ENCODE assay signal across 25 mouse cellular contexts in genomic region chr6:124536125-124536829, GRCm38 (mm10). TPM values are rescaled to one million over a fixed set of nuclear protein-coding genes. Genes with fewer than 3 reads are reported as not detected.
"Had no signal": no experiment of that assay in that cellular context is flagged by ENCODE, and none has a peak within 500 bp of the region (broad histone marks: within the 10 kb centered on the region; RNA-seq: fewer than 3 reads in every experiment).

No protein-coding gene starts in this region.

RNA-seq across cellular contexts. Expression of gene C1s1, which starts 5.9 kb away (rescaled TPM):
- total RNA-seq: hematopoietic stem cell, adult 5-6 weeks had no signal

RNA-seq across cellular contexts. Expression of gene C1rb, which starts 33.8 kb away (rescaled TPM):
- total RNA-seq: hematopoietic stem cell, adult 5-6 weeks; hindbrain, postnatal 0 days; layer of hippocampus, adult 8-10 months; layer of hippocampus, postnatal 14 days; left cerebral cortex, adult 8-10 months; left cerebral cortex, postnatal 10 days; left cerebral cortex, postnatal 4 days had no signal
- polyA plus RNA-seq: gonadal fat pad, adult 2 months; heart, adult 2 months; heart, embryonic 11.5 days; heart, embryonic 13.5 days; heart, embryonic 15.5 days; heart, postnatal 0 days; hindbrain, embryonic 11.5 days; hindbrain, embryonic 13.5 days; hindbrain, embryonic 15.5 days; hindbrain, postnatal 0 days; intestine, embryonic 14.5 days; intestine, embryonic 16.5 days; kidney, adult 2 months; kidney, embryonic 15.5 days; limb, embryonic 11.5 days; limb, embryonic 13.5 days; limb, embryonic 15.5 days; liver, embryonic 12.5 days; liver, embryonic 14.5 days had no signal
